Mouse (Mus musculus) layer of hippocampus, postnatal 14 days (tissue): ENCODE measurements around the gene Olfr465-ps1. TPM values are rescaled to one million over a fixed set of nuclear protein-coding genes. Genes with fewer than 3 reads are reported as not detected.

Experiments used
- DNase-seq, 2 experiments: peaks; one replicate each; pipeline ENCODE4 v3.0.0; 2021 to 2022; ENCODE audit warnings: low spot score in 2 of 2, mixed read lengths in 1 of 2
- long read RNA-seq, 2 experiments: library from polyadenylated mRNA; stranded (forward); transcript quantifications; one replicate each; pipeline ENCODE4 v2.0.0; 2021
- total RNA-seq, 2 experiments: library from RNA; stranded (reverse); gene quantifications; 2 replicates each; pipeline ENCODE4 v1.2.3; 2021

Olfr465-ps1 gene
- total RNA-seq = not detected
- long read RNA-seq, experiment 1 = 0 reads
- long read RNA-seq, experiment 2 = 0 reads

DNA sequence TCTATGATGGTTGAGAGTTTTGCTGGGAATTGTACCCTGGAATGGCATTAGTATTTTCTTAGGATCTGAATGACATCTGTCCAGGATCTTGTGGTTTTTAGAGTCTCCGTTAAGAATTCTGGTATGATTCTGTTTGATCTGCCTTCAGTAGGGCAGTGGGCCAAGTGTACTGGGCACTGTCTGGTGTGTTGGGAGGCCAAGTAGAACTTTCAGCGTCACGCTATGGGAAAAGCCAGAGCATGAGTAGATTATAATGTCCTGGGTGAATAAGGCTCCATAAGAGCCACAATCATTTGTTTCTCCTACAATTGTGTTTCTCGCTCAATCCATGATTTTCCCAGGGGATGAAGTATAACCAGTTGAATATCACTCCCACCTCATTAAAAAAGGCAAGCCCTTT lies at the start of gene Olfr465-ps1:
TSS of gene Olfr465-ps1 (plus strand) at position 301 of the 400 bp plus-strand sequence.
- DNase-seq = no peak

DNA sequence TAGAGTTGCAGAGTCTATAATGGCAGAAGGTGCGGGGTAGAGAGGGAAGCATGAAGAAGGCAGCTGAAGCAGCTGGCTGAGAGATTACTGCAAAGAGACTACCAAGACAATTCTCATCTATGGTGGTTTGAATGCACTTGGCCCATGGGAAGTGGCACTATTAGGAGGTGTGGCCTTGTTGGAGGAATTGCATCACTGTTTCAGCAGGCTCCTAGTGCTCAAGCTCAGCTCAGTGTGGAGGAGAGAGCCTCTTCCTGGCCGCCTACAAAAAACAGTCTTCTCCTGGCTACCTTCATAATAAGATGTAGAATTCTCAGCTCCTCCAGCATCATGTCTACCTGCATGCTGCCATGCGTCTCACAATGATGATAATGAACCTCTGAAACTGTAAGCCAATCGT lies 42.0 kb upstream of the Olfr465-ps1 start:
- DNase-seq = no peak

DNA sequence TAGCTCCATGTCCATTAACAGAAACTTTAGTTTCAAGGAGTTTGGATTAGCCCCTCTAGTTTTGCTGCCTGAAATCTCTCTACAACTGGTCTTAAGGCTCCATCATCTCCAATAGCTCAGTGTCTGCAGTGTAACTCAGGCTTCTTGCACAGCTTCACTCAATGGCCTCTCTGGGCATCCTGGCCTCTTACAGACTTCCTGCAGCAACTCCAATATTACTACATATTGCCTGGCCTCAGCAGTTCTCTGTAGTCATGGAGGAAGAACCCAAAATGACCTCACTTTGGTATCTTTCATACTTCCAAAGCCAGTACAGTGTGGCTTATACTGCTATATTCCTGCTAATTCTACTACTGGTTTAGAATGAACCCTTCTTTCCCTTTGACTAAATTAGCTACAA lies 40.9 kb upstream of the Olfr465-ps1 start:
- DNase-seq = no peak

DNA sequence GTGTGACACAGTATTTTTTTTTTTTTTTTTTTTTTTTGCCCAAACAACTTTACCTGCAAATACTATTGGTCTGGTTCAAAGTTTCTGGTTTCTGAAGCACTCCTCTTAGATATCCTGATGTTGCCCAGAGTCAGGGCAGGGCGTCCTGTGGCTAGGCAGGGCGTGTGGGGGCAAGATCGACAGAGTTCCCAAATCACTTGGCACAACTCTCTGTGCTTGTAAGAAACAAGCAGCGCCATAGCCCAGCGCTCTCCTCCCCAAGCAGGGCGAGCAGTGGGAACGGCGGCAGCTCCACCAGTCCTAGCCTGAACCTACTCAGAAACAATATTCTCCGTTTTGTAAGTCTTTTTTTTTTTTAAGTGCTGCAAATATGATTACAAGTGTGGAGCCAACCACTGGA lies 37.2 kb upstream of the Olfr465-ps1 start:
- no peak for DNase-seq

DNA sequence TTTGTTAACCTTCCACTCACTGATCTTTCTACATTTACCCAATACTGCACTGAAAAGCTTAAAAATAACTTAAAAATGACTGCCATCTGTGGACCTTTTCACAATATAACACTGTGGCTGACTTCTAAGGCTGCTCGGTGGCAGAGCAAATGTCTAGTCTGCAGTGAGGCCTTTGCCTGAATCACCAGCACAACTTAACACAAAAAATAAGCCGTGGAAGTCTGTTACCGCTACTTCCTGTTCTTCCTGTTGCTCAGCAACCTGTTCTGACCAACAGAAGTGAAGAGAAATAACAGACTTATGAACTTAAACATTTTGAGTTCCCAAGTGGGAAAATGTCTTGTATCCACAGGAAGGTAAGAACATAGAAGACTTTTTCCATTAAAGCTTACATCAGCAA lies 36.7 kb upstream of the Olfr465-ps1 start:
- peak in 1 of 2 experiments; percentile 18 for DNase-seq

DNA sequence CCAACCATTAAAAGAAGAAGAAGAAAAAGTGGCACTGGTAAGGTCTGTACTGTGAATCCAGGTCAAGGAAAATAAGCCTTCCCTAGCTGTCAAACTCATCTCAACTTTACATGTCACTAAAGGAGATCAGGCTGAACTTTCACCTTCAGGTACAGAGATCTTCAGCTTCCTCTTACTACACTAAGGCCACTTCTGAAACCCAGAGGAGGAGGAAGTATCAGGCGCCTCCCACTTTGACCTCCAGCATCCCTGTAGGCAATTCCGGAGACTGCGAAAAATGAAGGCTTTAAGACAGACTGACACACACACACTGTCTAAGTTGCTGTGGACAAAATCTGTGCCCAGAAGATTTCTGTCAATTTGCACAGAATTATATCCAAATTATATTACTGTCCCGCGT lies 25.9 kb upstream of the Olfr465-ps1 start:
- no peak for DNase-seq

DNA sequence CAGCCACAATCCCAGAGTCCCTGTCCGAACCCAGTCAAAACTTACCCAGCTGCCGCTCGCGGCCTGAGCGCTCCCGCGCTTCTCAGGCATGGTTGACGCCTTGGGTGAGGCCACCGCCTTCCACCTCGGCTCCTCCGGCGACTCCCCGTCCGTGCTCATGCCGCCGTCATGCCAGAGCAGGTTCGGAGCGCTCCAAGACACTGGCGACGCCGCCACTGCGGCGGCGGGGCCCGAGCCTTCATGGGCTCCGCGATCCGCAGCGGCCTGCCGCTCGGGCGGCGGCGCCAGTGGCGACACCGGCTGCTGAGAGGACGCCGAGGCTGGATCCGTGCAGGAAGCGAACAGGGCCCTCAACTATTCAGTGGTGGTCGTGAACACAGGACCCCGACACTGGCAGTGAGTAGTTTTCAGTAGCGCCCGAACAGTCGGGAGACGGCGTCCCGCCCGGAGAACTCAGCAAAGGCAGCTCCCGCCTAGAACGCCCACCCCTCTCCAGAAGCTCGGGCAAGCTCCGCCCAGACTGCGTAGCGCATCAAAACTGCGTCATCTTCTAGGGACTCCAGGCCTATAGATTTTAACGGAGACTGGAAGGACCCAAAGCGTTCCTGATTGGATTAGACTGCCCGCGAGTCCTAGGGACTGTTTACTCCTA lies 25.3 kb upstream of the Olfr465-ps1 start, which contains the start of gene Mfsd14b:
TSS of gene Mfsd14b (minus strand) at position 517 of the 652 bp plus-strand sequence.
- DNase-seq = peak; percentile 92 to 95

DNA sequence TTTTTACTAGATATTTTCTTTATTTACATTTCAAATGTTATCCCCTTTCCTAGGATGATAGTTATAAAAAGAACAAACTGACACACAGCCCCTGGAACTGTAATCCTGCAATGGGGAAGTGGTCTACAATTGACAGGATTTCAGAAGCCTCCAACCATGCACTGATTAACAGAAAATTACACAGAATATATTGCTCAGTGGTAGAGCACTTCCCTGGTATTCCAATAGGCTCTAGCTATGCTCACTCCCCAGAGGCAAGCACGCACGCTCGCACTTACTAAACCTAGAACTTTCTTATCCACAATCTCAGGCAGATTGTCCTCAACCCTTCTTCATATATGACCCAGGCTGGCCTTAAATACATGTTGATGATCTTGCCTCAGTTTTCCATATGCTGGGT lies 24.6 kb upstream of the Olfr465-ps1 start:
- DNase-seq = no peak

DNA sequence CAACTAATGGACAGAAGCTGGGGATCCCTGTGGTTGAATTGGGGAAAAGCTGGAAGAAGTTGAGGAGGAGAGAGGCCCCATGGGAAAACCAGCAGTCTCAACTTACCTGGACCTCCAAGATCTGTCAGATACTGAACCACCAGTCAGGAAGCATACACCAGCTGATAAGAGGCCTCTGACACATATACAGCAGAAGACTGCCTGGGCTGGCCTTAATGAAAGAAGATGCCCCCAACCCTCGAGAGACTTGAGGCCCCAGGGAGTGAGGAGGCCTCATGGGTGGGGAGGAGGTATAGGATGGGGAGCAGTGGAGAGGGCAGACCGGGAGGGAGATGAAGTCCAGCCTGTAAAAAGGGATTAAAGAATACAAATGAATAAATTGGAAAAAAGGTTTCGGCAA lies 16.9 kb upstream of the Olfr465-ps1 start:
- DNase-seq = no peak

DNA sequence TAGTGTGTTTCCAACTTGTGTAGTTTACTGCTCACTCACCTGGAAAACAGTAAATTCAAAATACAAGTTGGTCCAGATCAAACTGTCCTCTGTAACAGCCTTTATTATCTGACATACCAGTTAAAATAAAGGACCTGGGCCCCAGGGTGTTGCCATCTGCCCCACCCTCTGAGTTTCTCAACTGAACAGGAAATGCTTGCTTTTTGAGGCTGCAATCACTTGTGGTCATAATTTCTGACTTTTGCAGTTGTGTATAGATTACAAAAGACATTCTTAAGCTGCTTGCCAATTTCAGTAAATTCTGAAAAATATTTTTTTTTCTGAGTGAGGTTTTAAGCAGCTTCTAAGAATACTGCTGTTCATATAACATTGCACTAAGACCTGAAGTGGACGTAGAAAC lies 15.8 kb upstream of the Olfr465-ps1 start:
- no peak for DNase-seq

DNA sequence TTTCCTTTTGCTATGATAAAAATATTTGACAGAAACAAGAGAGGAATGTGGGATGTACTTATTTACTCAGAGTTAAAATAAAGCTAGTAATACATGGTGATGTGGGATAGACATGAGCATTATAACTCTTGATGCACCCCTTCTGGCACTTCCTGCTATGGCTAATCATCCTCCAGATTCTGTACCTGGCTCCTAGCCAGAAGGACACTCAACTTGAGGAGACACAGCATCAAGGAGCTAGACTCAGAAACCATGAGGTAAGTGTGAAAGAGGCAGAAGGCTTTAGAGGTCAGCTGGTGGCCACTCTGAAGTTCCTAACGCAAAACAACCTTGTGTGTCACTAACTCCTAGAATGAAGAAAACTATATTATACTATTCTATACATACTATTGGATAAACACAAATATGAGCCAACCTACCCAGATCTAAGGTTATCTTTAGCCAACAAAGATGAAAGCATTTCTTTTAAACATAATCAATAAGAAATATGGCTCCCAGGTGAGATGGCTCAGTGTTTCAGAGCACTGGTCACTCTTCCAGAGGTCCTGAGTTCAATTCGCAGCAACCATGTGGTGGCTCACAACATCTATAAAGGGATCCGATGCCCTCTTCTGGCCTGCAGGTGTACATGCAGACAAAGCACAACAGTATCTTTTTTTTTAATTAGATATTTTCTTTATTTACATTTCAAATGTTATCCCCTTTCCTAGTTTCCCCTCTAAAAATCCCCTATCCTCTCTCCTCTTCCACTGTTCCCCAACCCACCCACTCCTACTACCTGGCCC lies 10.6 kb upstream of the Olfr465-ps1 start:
- no peak for DNase-seq

DNA sequence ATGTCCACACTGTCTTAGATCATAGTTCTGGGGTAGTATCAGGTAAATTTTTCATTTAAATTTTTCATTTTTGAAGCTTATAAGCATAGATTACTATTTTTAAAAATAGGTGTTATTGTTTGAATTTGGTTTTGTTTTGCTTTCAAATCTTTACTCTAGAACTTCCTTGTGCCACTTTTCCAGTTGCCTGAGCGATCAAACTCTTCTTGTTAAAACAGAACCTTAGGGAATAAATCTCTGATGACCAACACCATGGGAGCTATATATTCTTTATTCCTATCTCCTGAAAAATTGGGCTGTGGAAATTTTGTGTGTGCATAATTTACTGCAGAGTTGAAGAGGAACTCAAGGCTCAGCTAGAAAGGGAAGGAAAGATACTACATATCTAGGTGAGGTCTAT lies 12.1 kb downstream of the Olfr465-ps1 start, which contains the start of gene Olfr466:
TSS of gene Olfr466 (plus strand) at position 301 of the 400 bp plus-strand sequence.
- no peak for DNase-seq

DNA sequence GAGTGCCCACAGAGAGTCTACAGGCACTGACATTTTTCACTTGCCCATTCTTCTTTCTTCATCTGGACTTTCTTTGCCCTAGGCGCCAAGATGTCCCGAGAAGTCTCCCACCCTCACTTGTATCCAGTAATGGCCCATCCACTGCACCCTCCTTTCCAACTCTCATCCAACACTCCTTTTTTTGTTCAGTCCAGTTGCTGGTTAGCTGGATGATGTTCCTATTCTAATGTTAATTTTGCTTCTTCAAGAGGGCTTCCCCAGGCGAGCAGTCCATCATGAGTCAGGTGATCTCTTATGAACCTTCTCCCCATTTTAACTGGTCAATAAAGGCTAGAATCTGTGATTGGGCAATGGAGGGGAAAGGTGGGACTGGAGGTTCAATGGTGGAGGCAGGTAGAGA lies 36.2 kb downstream of the Olfr465-ps1 start:
- DNase-seq = no peak

DNA sequence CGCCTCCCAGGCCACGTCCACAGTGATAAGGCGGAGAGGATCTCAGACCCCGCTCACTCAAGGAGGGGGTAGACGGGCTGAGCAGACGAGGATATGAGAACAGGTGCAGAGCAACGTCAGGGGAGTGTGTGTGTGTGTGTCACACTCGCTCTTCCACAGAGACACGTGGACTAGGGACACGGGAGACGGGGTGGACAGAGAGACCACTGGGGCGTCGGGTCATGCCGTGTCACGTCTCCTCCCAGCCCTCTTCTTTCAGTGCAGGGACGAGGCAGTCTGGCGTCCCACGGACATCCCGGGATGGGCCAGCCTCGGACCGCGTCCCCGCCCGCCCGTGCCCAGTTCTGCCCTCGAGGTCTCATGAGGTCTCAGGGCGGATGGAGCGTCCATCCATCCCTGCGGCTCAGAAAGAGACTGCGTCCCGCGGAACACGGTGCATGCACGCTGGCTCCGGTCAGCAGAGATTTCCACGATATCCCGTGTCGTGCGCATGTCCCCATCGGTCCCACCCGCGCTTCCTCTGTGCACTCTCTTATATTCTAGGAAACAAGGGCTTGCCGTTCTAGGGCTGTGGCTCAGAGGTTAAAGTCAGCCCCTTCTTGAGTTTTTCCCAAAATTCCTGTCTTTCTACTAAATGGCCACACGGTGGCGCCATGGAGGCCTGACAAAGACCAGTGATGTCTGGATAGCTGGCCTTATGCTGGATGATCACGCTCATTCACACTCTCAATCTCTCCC lies 38.0 kb downstream of the Olfr465-ps1 start:
- DNase-seq = peak; percentile 6 to 36

DNA sequence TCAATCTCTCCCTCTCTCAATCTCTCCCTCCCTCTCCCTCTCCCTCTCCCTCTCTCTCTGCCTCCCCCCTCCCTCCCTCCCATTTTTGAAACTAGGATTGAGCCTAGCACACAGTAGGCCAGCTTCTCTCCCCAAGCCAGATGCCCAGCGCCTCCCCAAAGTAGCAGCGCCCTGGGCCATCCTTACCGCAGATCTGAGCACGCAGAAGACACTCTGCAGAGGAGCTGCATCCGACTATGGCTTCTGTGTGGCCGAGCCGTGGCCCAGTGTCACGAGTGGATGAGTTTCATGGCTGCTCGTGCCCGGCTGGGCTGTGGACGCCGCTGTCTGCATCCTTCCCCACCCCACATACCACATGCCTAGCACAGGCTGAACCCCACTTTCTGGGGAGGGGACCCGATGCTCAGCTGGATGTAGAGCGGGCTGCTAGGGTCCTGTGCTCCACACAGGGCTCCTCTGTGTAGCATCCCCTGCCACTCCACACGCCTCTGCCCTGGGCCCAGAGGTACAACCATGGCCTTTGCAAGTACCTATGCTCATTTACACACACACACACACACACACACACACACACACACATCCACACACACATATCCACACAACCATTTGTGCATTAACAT lies 38.7 kb downstream of the Olfr465-ps1 start:
- DNase-seq = no peak

Other genes starting within 250 kb of the Olfr465-ps1 start
- 1 to 10 TPM; 5.0 TPM for gene Cntnap3, start 234.1 kb upstream of the Olfr465-ps1 start, total RNA-seq
- not detected for gene Spata31, start 220.7 kb upstream of the Olfr465-ps1 start, total RNA-seq
- not detected for gene Spata31d1c, start 105.0 kb upstream of the Olfr465-ps1 start, total RNA-seq
- not detected for gene Prss47, start 85.3 kb upstream of the Olfr465-ps1 start, total RNA-seq
- 10 to 100 TPM; 32.6 to 36.7 TPM for gene Mfsd14b, start 25.1 kb upstream of the Olfr465-ps1 start, total RNA-seq
- gene Olfr466, start 12.2 kb downstream of the Olfr465-ps1 start, total RNA-seq = under 1 TPM in 1 of 2 experiments, not detected in 1; 0.07 TPM
- under 1 TPM; 0.17 to 0.25 TPM for gene Nlrp4f, start 67.9 kb downstream of the Olfr465-ps1 start, total RNA-seq
- under 1 TPM; 0.37 to 0.64 TPM for gene Gm10775, start 121.5 kb downstream of the Olfr465-ps1 start, total RNA-seq
- 10 to 100 TPM; 65.6 to 66.3 TPM for gene Zfp369, start 140.7 kb downstream of the Olfr465-ps1 start, total RNA-seq